Mouse (Mus musculus): Measurements from ENCODE around the gene Rufy1.

Gene Rufy1

DNA sequence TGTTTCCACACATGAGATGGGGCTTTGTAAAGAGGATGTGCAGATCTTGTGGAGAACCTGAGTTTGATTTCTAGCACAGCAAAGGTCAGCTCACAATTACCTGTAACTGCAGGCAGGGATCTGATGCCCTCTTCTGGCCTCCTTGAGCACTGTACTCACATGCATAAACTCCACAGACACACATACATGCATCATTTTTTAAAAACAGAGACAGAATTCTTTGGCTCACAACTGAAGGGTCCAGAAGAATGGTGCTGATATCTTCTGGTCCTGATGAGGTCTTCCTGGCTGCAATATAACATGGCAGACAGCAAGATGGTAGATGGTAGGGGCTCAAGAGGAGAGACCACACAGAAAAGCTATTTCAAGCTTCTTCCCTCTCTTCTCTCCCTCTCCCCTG, 76.8 kb downstream of the Rufy1 start, which contains the start of gene Cby3:
TSS of gene Cby3 (plus strand) at position 301 of the 400 bp plus-strand sequence.
- no peak for DNase-seq (ENCODE audit: low read depth, low spot score)

GRCm38 (mm10) chr11:50352177-50352576, 78.7 kb downstream of the Rufy1 start:
- no peak for DNase-seq (ENCODE audit: low read depth, low spot score)

DNA sequence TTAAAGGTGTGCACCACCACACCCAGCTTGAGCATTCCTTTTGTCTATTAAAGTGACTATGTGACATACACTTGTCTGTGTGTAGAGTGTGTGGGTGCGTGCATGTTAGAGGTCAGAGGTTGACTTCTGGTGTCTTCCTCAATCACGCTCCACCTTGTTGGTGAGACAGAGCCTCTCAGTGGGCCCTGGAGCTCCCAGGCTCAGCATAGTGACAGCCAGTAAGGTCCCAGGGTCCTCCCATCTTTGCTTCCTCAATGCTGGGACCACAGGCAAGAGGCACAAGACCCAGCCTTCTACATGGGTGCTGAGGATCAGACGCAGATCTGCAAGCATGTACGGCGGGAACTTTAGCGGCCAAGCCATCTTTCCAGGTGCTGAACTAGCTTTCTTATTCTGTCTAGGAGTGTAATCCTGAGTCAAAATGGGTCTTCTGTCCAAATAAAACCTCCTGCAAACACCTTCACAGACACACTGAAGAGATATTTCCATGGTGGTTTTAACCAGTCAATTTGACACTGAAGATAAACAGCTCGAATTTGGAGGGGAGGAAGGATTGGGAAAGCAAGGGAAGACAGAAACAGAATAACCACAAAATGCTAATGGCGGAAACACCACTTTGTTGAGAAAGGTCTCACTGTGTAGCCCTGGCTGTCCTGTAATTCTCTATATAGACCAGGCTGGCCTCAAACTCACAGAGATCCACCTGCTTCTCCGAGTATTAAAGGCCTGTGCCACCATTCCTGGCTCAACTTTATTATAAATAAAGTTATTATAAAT, 84.5 kb downstream of the Rufy1 start:
- no peak for DNase-seq (ENCODE audit: low read depth, low spot score)

DNA sequence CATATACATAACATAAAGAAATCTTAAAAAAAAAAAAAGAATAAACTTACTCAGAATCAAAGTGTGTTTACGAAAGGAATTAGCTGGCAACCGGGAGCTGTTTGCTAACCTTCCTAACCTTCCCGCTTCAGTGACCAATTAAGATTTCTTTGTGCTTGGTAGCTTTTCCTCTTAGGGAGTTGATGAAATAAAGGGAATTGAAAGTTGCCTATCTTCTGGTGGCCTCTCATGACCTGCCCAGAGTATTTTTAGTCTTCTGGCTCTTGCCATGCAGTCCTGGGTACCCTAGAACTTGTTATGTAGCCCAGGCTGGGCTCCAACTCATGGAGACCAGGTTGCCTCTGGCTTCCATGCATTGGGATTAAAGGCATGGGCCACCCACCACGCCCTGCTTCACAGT, 85.4 kb downstream of the Rufy1 start:
- no peak for DNase-seq (ENCODE audit: low read depth, low spot score)
